Mouse (Mus musculus) hindbrain, embryonic 14.5 days (tissue): ENCODE results near the gene Fam47e. TPM values are rescaled to one million over a fixed set of nuclear protein-coding genes. Genes with fewer than 3 reads are reported as not detected.

Experiments used
- ATAC-seq: fragments of 200-750 bp; cut with Nextera tagmentation; 2 replicates; pipeline ENCODE4 v1.8.0; 2017; ENCODE audit warnings: moderate number of reproducible peaks, mild to moderate bottlenecking, moderate TSS enrichment, moderate library complexity; ENCODE audit not compliant: low FRiP score
- DNase-seq: peaks from one replicate; pipeline ENCODE4 v3.0.0-alpha.2; 2015; ENCODE audit warnings: low spot score
- H3K27ac ChIP-seq: fragments of 300-500 bp; sonication (generic); 2 replicates; pipeline ENCODE4 v1.5.1; 2014; ENCODE audit warnings: mild to moderate bottlenecking, moderate library complexity
- H3K27me3 ChIP-seq: fragments of 300-500 bp; sonication (generic); 2 replicates; pipeline ENCODE4 v1.6.1; 2014; ENCODE audit warnings: mild to moderate bottlenecking, low read length, mixed read lengths; ENCODE audit not compliant: control insufficient read depth, insufficient read depth
- H3K36me3 ChIP-seq: fragments of 300-500 bp; sonication (generic); replicated peaks from 2 replicates; pipeline ENCODE4 v1.6.1; 2014; ENCODE audit not compliant: control insufficient read depth, insufficient read depth
- H3K4me1 ChIP-seq: fragments of 300-500 bp; sonication (generic); replicated peaks from 2 replicates; pipeline ENCODE4 v1.6.1; 2014; ENCODE audit warnings: antibody characterized with exemption, low read length, mixed read lengths; ENCODE audit not compliant: control insufficient read depth, insufficient read depth
- H3K4me2 ChIP-seq: fragments of 300-500 bp; sonication (generic); replicated peaks from 2 replicates; pipeline ENCODE4 v1.6.1; 2014; ENCODE audit warnings: mild to moderate bottlenecking, moderate library complexity
- H3K4me3 ChIP-seq: fragments of 300-500 bp; sonication (generic); replicated peaks from 2 replicates; pipeline ENCODE4 v1.5.1; 2014; ENCODE audit warnings: mild to moderate bottlenecking, low read length
- H3K9ac ChIP-seq: fragments of 300-500 bp; sonication (generic); 2 replicates; pipeline ENCODE4 v1.6.1; 2014
- H3K9me3 ChIP-seq: fragments of 300-500 bp; sonication (generic); 2 replicates; pipeline ENCODE4 v1.6.1; 2016; ENCODE audit warnings: low read length; ENCODE audit not compliant: control insufficient read depth
- WGBS: fragments of 180-500 bp; shearing (Covaris S2); extraction: QIAGEN DNeasy Blood & Tissue Kit; methylation state at CpG from one replicate; pipeline ENCODE4 v1.1.7; 2014; 5-methylcytosine and 5-hydroxymethylcytosine counted together
- polyA plus RNA-seq: library from polyadenylated mRNA; unstranded; fragments of >200 nt; fragmentation: Nextera tagmentation; extraction: Ambion mirVana; gene quantifications from 2 replicates; pipeline ENCODE4 v1.2.1, GENCODE M21; 2014

Fam47e gene
- polyA plus RNA-seq, 1 experiment from 2014 or later, result 1.3 TPM

DNA sequence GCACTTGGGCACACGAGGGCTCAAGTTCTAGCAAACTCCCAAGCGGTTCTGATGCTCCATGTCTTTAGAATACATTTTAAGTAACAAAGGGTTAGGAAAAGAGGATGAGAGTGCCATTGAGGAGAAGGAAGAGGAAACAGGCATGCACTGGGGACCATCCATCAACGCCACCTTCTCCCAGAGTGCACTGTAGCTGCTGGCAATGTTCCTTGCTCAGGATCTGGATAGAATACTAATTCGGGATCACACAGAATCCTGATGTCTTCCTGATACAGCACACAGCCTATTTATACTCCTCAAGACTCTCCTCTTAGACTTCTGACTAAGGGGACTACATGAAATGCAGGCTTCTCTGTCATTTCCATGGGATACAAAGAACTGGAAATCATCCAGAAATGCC is 15.2 kb upstream of the Fam47e start:
- ATAC-seq (peak; percentile 37; the same call in 1 of the 2 replicates), DNase-seq (peak; percentile 33)
- no peaks in the 10 kb centered on the region for H3K4me1 ChIP-seq
- 68% methylated on average over 4 of the region's 4 CpGs for WGBS
- no peaks in the 10 kb centered on the region for H3K36me3 ChIP-seq
- no peak overlapping the region for H3K4me3 ChIP-seq
- no peak overlapping the region for H3K27ac ChIP-seq
- H3K9me3 ChIP-seq, result peaks cover 7% of the 10 kb centered on the region; the same call in 1 of the 2 replicates
- no peak overlapping the region for H3K4me2 ChIP-seq
- H3K27me3 ChIP-seq, result no peaks in the 10 kb centered on the region
- no peak overlapping the region for H3K9ac ChIP-seq

DNA sequence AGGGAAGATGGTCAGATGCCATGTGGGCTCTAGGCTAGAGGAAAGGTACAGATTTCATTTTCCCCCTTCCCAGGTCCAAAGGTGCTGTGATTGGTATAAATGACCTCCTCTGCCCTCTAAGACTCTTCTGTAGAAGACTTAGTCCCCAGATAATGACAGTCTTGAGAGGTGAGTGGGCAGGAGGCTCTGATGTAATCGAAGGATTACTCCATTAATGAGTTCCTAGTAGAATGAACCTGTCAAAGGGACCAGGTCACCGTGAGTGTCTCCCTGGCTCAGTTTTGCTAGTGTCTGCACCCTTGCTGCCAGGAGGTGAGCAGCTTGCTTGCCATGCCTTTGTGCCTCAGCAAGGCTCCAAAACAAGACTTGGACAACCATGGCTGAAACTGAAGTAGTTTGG is 2.3 kb upstream of the Fam47e start:
- no peak for DNase-seq

DNA sequence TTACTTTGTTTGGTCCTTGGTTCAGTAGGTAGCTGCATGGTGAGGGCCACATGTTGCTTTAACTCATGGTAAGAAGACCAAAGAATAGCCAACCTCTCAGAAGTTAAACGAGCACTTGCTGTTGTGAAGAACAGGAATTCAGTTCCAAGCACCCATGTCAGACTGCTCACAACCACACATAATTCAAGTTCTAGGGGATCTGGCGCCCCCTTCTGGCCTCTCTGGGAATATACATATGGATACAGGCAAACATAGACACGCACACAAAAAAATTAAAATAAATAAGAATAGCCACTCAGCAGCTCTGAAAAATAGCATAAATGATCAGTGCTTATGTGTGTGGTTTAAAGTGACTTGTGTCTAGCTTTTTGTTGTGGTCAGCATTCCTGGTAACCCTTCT is 930 bp upstream of the Fam47e start:
- H3K4me1 ChIP-seq, result no peaks in the 10 kb centered on the region

More for the DNA sequence above, 2.3 kb upstream of the Fam47e start:
- Histone ChIP-seq H3K27me3 (no peaks in the 10 kb centered on the region), H3K9ac (no peak overlapping the region), H3K27ac (no peak overlapping the region), H3K36me3 (no peaks in the 10 kb centered on the region), H3K4me1 (no peaks in the 10 kb centered on the region), H3K9me3 (0 out of 2 replicates have a peak, but pooled peaks cover 6% of the 10 kb centered on the region), H3K4me2 (no peak overlapping the region), H3K4me3 (no peak overlapping the region)
- ATAC-seq, result no peak
- 93% methylated on average over 2 of the region's 2 CpGs for WGBS

DNA sequence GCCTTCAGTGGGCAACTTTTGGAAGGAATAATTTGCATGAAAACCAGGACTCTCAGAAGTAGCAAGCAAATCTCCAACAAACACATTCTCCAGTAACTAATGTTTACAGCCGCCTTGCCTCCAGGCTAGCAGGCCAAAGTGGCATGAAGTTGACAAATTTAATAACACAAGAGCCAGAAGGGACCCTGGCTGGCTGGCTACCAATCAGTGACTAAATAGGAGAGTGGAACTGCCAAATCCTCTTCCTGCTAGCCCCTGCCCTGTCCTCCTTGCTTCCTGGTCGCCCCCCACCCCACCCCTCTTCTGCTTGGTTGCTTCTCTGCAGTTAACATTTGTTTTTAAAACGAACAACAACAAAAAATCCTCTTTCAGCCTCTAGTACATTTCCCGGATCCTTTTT is 426 bp upstream of the Fam47e start:
- H3K4me2 ChIP-seq, result no peak overlapping the region
- no peak overlapping the region for H3K27ac ChIP-seq
- H3K9me3 ChIP-seq, result 0 out of 2 replicates have a peak, but pooled peaks cover 6% of the 10 kb centered on the region
- H3K4me1 ChIP-seq, result no peaks in the 10 kb centered on the region
- ATAC-seq, result no peak; the same call in 1 of the 2 replicates
- no peak overlapping the region for H3K9ac ChIP-seq
- 82% methylated on average over 4 of the region's 4 CpGs for WGBS
- DNase-seq, result no peak
- H3K27me3 ChIP-seq, result no peaks in the 10 kb centered on the region
- H3K4me3 ChIP-seq, result no peak overlapping the region
- no peaks in the 10 kb centered on the region for H3K36me3 ChIP-seq

More for the DNA sequence above, 930 bp upstream of the Fam47e start:
- no peaks in the 10 kb centered on the region for H3K27me3 ChIP-seq
- no peaks in the 10 kb centered on the region for H3K36me3 ChIP-seq
- H3K27ac ChIP-seq, result no peak overlapping the region
- DNase-seq (no peak), ATAC-seq (no peak)
- H3K9ac ChIP-seq, result no peak overlapping the region
- 66% methylated on average over 3 of the region's 3 CpGs for WGBS
- no peak overlapping the region for H3K4me3 ChIP-seq
- 0 out of 2 replicates have a peak, but pooled peaks cover 6% of the 10 kb centered on the region for H3K9me3 ChIP-seq
- no peak overlapping the region for H3K4me2 ChIP-seq

DNA sequence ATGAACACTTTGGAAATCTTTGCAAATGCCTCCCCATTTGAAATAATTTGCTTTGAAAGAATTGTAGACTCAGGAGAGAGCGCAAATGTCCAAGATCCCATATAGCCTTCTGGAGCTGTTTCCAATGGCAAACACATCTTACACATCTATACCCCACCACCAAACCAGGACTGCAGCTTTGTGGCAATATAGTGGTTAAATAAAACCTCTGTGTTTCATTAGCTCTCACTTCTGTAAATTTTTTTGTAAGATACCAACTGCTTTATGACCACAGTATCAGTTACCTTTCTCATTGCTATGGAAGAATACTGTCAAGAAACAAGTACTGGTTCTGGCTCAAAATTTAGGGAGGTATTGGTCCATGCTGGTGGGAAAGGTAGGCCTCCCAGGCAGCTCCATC is 1.0 kb downstream of the Fam47e start:
- Histone ChIP-seq H3K4me3 (no peak overlapping the region), H3K36me3 (no peaks in the 10 kb centered on the region), H3K27ac (no peak overlapping the region), H3K27me3 (no peaks in the 10 kb centered on the region), H3K9ac (no peak overlapping the region), H3K9me3 (0 out of 2 replicates have a peak, but pooled peaks cover 6% of the 10 kb centered on the region), H3K4me1 (no peaks in the 10 kb centered on the region), H3K4me2 (no peak overlapping the region)
- DNase-seq (no peak), ATAC-seq (no peak)
- WGBS, result 100% methylated on average over 1 of the region's 1 CpGs

DNA sequence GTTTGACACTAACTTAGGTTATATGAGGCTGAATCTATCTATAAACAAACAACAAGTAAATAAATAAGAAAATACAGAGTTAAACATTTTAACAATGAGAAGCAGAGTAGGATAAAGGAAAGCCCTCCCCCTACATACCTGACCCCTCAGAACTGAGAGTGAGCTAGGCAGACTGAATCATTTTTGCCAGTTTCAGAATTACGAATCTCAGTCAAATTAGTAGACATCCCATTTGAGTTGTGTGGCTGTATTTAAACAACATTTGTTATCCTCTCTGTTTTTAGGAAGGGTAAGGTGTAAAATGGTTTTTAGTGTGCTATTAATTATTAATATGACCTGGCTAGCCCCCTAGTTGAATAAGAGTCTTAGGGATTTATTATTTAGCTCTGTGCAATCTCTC is 2.6 kb downstream of the Fam47e start:
- H3K9ac ChIP-seq, result no peak overlapping the region
- WGBS, result 94% methylated on average over 1 of the region's 1 CpGs
- H3K27me3 ChIP-seq, result no peaks in the 10 kb centered on the region
- DNase-seq, result no peak
- H3K27ac ChIP-seq, result no peak overlapping the region
- no peak for ATAC-seq
- H3K4me1 ChIP-seq, result no peaks in the 10 kb centered on the region
- no peak overlapping the region for H3K4me3 ChIP-seq
- no peak overlapping the region for H3K4me2 ChIP-seq
- no peaks in the 10 kb centered on the region for H3K36me3 ChIP-seq
- 0 out of 2 replicates have a peak, but pooled peaks cover 6% of the 10 kb centered on the region for H3K9me3 ChIP-seq

DNA sequence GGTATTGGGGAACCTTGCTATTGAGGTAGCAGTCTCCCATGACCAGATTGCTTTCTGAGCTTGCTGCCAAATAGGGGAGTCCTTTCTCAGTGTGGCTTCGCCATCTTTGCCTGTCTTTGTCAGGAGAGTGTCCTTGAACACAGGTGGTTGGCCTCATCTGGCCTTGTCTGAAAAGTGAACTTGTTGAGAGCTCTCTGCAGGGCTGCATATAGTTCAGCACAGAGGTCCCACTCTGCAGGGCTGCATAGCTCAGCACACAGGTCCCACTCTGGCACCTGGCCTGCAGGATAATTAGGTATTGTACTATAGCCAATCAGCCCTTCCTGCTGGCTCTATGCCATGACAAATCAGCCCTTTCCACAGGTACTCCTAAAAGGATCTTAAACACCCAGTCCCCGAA is 5.3 kb downstream of the Fam47e start:
- Histone ChIP-seq H3K9me3 (no peaks in the 10 kb centered on the region), H3K27ac (no peak overlapping the region), H3K4me2 (no peak overlapping the region), H3K36me3 (no peaks in the 10 kb centered on the region), H3K4me3 (no peak overlapping the region), H3K4me1 (no peaks in the 10 kb centered on the region; the same call in 1 of the 2 replicates), H3K27me3 (no peaks in the 10 kb centered on the region), H3K9ac (no peak overlapping the region)
- ATAC-seq (no peak), DNase-seq (no peak)
- WGBS, result 81% methylated on average over 2 of the region's 2 CpGs

DNA sequence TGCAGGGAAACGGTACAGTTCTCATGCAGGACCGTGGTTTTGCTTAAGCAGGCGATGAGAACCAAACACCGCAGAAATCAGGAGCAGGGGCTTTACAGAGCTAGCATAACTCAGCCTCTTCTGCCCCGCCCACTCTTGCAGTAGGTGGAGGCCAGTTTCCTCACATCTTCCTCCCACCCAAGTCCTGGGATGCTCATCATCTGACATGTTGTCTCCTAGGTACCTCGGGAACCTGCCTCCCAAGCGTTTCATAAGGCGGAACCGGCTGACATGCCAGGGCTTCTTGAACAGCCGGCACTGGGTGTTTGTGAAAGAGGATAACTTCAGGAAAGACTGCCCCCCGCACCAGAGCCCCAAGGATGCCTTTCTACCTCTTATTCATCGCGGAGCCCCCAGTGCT is 7.1 kb downstream of the Fam47e start:
- no peak for ATAC-seq
- no peak for DNase-seq
- H3K9ac ChIP-seq, result no peak overlapping the region
- no peaks in the 10 kb centered on the region for H3K9me3 ChIP-seq
- no peak overlapping the region for H3K4me2 ChIP-seq
- H3K36me3 ChIP-seq, result no peaks in the 10 kb centered on the region
- 80% methylated on average over 13 of the region's 13 CpGs for WGBS
- no peaks in the 10 kb centered on the region; the same call in 1 of the 2 replicates for H3K4me1 ChIP-seq
- no peaks in the 10 kb centered on the region for H3K27me3 ChIP-seq
- no peak overlapping the region for H3K27ac ChIP-seq
- H3K4me3 ChIP-seq, result no peak overlapping the region

DNA sequence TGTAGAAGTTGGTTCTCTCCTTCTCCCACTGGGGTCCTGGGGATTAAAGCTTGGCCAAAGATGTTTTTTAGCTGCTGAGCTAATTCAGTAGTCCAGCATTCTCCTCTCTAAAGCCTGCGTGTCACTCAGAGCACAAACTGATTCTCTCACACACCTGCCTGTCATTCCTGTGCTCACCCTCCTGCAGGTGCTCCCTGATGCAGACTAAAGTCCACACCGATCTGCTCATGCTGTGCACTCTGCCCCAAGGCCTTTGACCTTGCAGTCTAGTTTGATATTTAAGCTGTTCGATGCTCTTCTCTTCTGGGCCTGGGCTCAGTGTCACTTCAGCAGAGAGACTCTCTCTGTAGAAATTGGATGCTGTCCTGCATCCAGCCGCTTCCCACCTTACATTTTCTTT is 16.4 kb downstream of the Fam47e start:
- no peaks in the 10 kb centered on the region for H3K36me3 ChIP-seq
- no peak overlapping the region for H3K4me2 ChIP-seq
- H3K27ac ChIP-seq, result no peak overlapping the region
- no peak for DNase-seq
- H3K27me3 ChIP-seq, result no peaks in the 10 kb centered on the region
- no peak overlapping the region for H3K4me3 ChIP-seq
- no peaks in the 10 kb centered on the region for H3K4me1 ChIP-seq
- H3K9ac ChIP-seq, result no peak overlapping the region
- ATAC-seq, result no peak
- WGBS, result 89% methylated on average over 4 of the region's 4 CpGs
- H3K9me3 ChIP-seq, result no peaks in the 10 kb centered on the region

DNA sequence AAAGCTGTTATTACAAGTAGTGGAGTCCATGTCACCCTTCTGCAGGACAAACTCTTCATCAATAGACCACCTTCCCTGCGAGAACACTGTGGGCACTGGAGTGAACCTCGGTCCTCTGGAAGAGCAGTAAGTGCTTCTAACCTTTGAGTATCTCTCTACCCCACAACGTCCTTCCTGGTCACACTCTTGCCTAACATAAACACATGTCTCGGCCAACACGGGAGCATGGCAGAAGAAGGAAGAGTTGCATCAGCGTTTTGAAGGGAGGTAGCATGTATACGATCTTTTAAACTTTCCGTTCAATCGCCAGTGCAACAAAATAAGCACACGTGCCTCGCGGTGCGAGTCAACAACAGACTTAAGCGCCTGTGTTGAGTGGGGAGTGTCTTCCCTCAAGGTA is 24.7 kb downstream of the Fam47e start:
- H3K9me3 ChIP-seq, result no peaks in the 10 kb centered on the region
- ATAC-seq (no peak), DNase-seq (no peak)
- no peak overlapping the region for H3K4me3 ChIP-seq
- no peak overlapping the region for H3K4me2 ChIP-seq
- no peaks in the 10 kb centered on the region for H3K27me3 ChIP-seq
- 90% methylated on average over 14 of the region's 14 CpGs for WGBS
- H3K27ac ChIP-seq, result no peak overlapping the region
- no peaks in the 10 kb centered on the region for H3K4me1 ChIP-seq
- H3K9ac ChIP-seq, result no peak overlapping the region
- H3K36me3 ChIP-seq, result no peaks in the 10 kb centered on the region
